Mouse (Mus musculus): ENCODE measurements around the gene Smim5. TPM values are rescaled to one million over a fixed set of nuclear protein-coding genes. Genes with fewer than 3 reads are reported as not detected.
A peak's percentile ranks its signal among the peaks of the same experiment; 100 is the strongest.

Smim5 gene
- polyA plus RNA-seq, 1 experiment from 2014 or later = 4.8 TPM

- Histone ChIP-seq H3K4me3 (no peak overlapping the region), H3K27me3 (no peaks in the 10 kb centered on the region), H3K36me3 (no peaks in the 10 kb centered on the region), H3K27ac (no peak overlapping the region), H3K4me2 (no peak overlapping the region), H3K9me3 (no peaks in the 10 kb centered on the region), H3K9ac (no peak overlapping the region), H3K4me1 (peaks cover 54% of the 10 kb centered on the region)
- no peak for ATAC-seq (ENCODE audit: borderline replicate concordance, extremely low read depth, low FRiP score, low TSS enrichment)
- WGBS = 82% methylated on average over 5 of the region's 5 CpGs
Measured at GRCm38 (mm10) chr11:115906521-115906920, 6.8 kb downstream of the Smim5 start.

GRCm38 (mm10) chr11:115911134-115911561 lies 11.4 kb downstream of the Smim5 start:
- H3K4me3 ChIP-seq = no peak overlapping the region
- WGBS = 71% methylated on average over 5 of the region's 5 CpGs
- H3K9ac ChIP-seq = 0 out of 2 replicates have a peak overlapping the region, but pooled peaks have one; percentile 0
- no peak for ATAC-seq (ENCODE audit: borderline replicate concordance, extremely low read depth, low FRiP score, low TSS enrichment)
- H3K4me1 ChIP-seq = peaks cover 9% of the 10 kb centered on the region; the same call in 1 of the 2 replicates
- no peaks in the 10 kb centered on the region for H3K27me3 ChIP-seq
- no peak overlapping the region for H3K4me2 ChIP-seq
- H3K36me3 ChIP-seq = peaks cover 18% of the 10 kb centered on the region
- peak overlapping the region; percentile 96 for H3K27ac ChIP-seq
- H3K9me3 ChIP-seq = no peaks in the 10 kb centered on the region

GRCm38 (mm10) chr11:115911632-115912376 lies 12.0 kb downstream of the Smim5 start, which contains the start of gene Smim6:
Smim6 (plus strand) TSS chr11:115912017.
- peak within 1 kb of the TSS; percentile 27; the same call in 1 of the 2 replicates for H3K9ac ChIP-seq
- peak within 1 kb of the TSS; percentile 96 for H3K27ac ChIP-seq
- no peaks in the 10 kb centered on the region for H3K27me3 ChIP-seq
- H3K9me3 ChIP-seq = no peaks in the 10 kb centered on the region
- ATAC-seq (ENCODE audit: borderline replicate concordance, extremely low read depth, low FRiP score, low TSS enrichment) = peak; percentile 88
- peaks cover 20% of the 10 kb centered on the region for H3K36me3 ChIP-seq
- WGBS = 50% methylated on average over 11 of the region's 11 CpGs
- peak within 1 kb of the TSS; percentile 23 for H3K4me3 ChIP-seq
- peak within 1 kb of the TSS; percentile 39 for H3K4me2 ChIP-seq
- peaks cover 7% of the 10 kb centered on the region; the same call in 1 of the 2 replicates for H3K4me1 ChIP-seq

GRCm38 (mm10) chr11:115916579-115916978 lies 16.8 kb downstream of the Smim5 start:
- Histone ChIP-seq H3K27ac (no peak overlapping the region), H3K36me3 (peaks cover 25% of the 10 kb centered on the region), H3K27me3 (no peaks in the 10 kb centered on the region), H3K4me1 (no peaks in the 10 kb centered on the region), H3K4me3 (no peak overlapping the region), H3K9ac (no peak overlapping the region), H3K4me2 (no peak overlapping the region), H3K9me3 (no peaks in the 10 kb centered on the region)
- 88% methylated on average over 4 of the region's 4 CpGs for WGBS
- ATAC-seq (ENCODE audit: borderline replicate concordance, extremely low read depth, low FRiP score, low TSS enrichment) = no peak

GRCm38 (mm10) chr11:115918637-115919036 lies 18.9 kb downstream of the Smim5 start:
- Histone ChIP-seq H3K4me1 (no peaks in the 10 kb centered on the region), H3K4me3 (no peak overlapping the region), H3K4me2 (no peak overlapping the region), H3K9me3 (no peaks in the 10 kb centered on the region), H3K36me3 (peaks cover 27% of the 10 kb centered on the region), H3K27me3 (no peaks in the 10 kb centered on the region), H3K27ac (no peak overlapping the region), H3K9ac (no peak overlapping the region)
- WGBS = 80% methylated on average over 5 of the region's 5 CpGs
- ATAC-seq (ENCODE audit: borderline replicate concordance, extremely low read depth, low FRiP score, low TSS enrichment) = no peak

GRCm38 (mm10) chr11:115919073-115919472 lies 19.3 kb downstream of the Smim5 start:
- Histone ChIP-seq H3K27me3 (no peaks in the 10 kb centered on the region), H3K4me2 (no peak overlapping the region), H3K4me3 (no peak overlapping the region), H3K9me3 (no peaks in the 10 kb centered on the region), H3K36me3 (peaks cover 27% of the 10 kb centered on the region), H3K27ac (no peak overlapping the region), H3K4me1 (no peaks in the 10 kb centered on the region), H3K9ac (no peak overlapping the region)
- no peak for ATAC-seq (ENCODE audit: borderline replicate concordance, extremely low read depth, low FRiP score, low TSS enrichment)
- 88% methylated on average over 5 of the region's 5 CpGs for WGBS

- ATAC-seq (ENCODE audit: borderline replicate concordance, extremely low read depth, low FRiP score, low TSS enrichment) = no peak
Measured at GRCm38 (mm10) chr11:115920110-115920818, 20.5 kb downstream of the Smim5 start.

GRCm38 (mm10) chr11:115921986-115922385 lies 22.2 kb downstream of the Smim5 start:
- Histone ChIP-seq H3K4me3 (no peak overlapping the region), H3K27ac (no peak overlapping the region), H3K27me3 (no peaks in the 10 kb centered on the region), H3K4me2 (no peak overlapping the region), H3K4me1 (no peaks in the 10 kb centered on the region), H3K9ac (no peak overlapping the region), H3K9me3 (no peaks in the 10 kb centered on the region), H3K36me3 (peaks cover 21% of the 10 kb centered on the region; the same call in 1 of the 2 replicates)
- 94% methylated on average over 1 of the region's 1 CpGs for WGBS
- ATAC-seq (ENCODE audit: borderline replicate concordance, extremely low read depth, low FRiP score, low TSS enrichment) = no peak

More at GRCm38 (mm10) chr11:115920110-115920818, 20.5 kb downstream of the Smim5 start:
- Histone ChIP-seq H3K27ac (no peak overlapping the region), H3K4me2 (no peak overlapping the region), H3K4me1 (no peaks in the 10 kb centered on the region), H3K4me3 (no peak overlapping the region), H3K36me3 (peaks cover 25% of the 10 kb centered on the region), H3K27me3 (no peaks in the 10 kb centered on the region), H3K9me3 (no peaks in the 10 kb centered on the region), H3K9ac (no peak overlapping the region)
- 41% methylated on average over 6 of the region's 6 CpGs for WGBS

- no peak overlapping the region for H3K9ac ChIP-seq
- WGBS = 87% methylated on average over 8 of the region's 8 CpGs
- no peak overlapping the region for H3K27ac ChIP-seq
- H3K9me3 ChIP-seq = no peaks in the 10 kb centered on the region
- H3K27me3 ChIP-seq = no peaks in the 10 kb centered on the region
- peaks cover 22% of the 10 kb centered on the region; the same call in 1 of the 2 replicates for H3K36me3 ChIP-seq
- peaks cover 11% of the 10 kb centered on the region for H3K4me1 ChIP-seq
- no peak overlapping the region for H3K4me3 ChIP-seq
- no peak for ATAC-seq (ENCODE audit: borderline replicate concordance, extremely low read depth, low FRiP score, low TSS enrichment)
- no peak overlapping the region for H3K4me2 ChIP-seq
Measured at GRCm38 (mm10) chr11:115929031-115929430, 29.3 kb downstream of the Smim5 start.

- H3K27ac ChIP-seq = no peak overlapping the region
- H3K36me3 ChIP-seq = peaks cover 18% of the 10 kb centered on the region; the same call in 1 of the 2 replicates
- no peak overlapping the region for H3K4me2 ChIP-seq
- H3K9me3 ChIP-seq = no peaks in the 10 kb centered on the region
- H3K4me3 ChIP-seq = no peak overlapping the region
- no peak for ATAC-seq (ENCODE audit: borderline replicate concordance, extremely low read depth, low FRiP score, low TSS enrichment)
- H3K9ac ChIP-seq = no peak overlapping the region
- no peaks in the 10 kb centered on the region for H3K27me3 ChIP-seq
- peaks cover 19% of the 10 kb centered on the region for H3K4me1 ChIP-seq
- 71% methylated on average over 3 of the region's 3 CpGs for WGBS
Measured at GRCm38 (mm10) chr11:115929818-115930217, 30.1 kb downstream of the Smim5 start.

GRCm38 (mm10) chr11:115931235-115931634 lies 31.5 kb downstream of the Smim5 start:
- no peak for ATAC-seq (ENCODE audit: borderline replicate concordance, extremely low read depth, low FRiP score, low TSS enrichment)
- H3K4me2 ChIP-seq = no peak overlapping the region
- no peak overlapping the region for H3K27ac ChIP-seq
- 66% methylated on average over 3 of the region's 3 CpGs for WGBS
- H3K9me3 ChIP-seq = no peaks in the 10 kb centered on the region
- H3K4me3 ChIP-seq = no peak overlapping the region
- H3K4me1 ChIP-seq = peaks cover 20% of the 10 kb centered on the region
- H3K9ac ChIP-seq = no peak overlapping the region
- H3K36me3 ChIP-seq = peaks cover 23% of the 10 kb centered on the region; the same call in 1 of the 2 replicates
- H3K27me3 ChIP-seq = no peaks in the 10 kb centered on the region

All from lung, embryonic 15.5 days (tissue).